Mouse (Mus musculus) liver, postnatal 0 days (tissue): Measurements from ENCODE around the gene Traf4. TPM values are rescaled to one million over a fixed set of nuclear protein-coding genes. Genes with fewer than 3 reads are reported as not detected.

ENCODE experiments used
- ATAC-seq: fragments of 200-750 bp; cut with Nextera tagmentation; 2 replicates; pipeline ENCODE4 v1.8.0; 2017; ENCODE audit warnings: mild to moderate bottlenecking, moderate library complexity
- DNase-seq: peaks from one replicate; pipeline ENCODE4 v3.0.0-alpha.2; 2016
- H3K27ac ChIP-seq: fragments of 300-500 bp; sonication (generic); 2 replicates; pipeline ENCODE4 v1.5.1; 2014; ENCODE audit warnings: antibody characterized with exemption, moderate library complexity, mild to moderate bottlenecking, low read depth
- H3K27me3 ChIP-seq: fragments of 300-500 bp; sonication (generic); 2 replicates; pipeline ENCODE4 v1.6.1; 2014; ENCODE audit warnings: low read length, control low read depth, mixed read lengths; ENCODE audit not compliant: insufficient read depth
- H3K36me3 ChIP-seq: fragments of 300-500 bp; sonication (generic); replicated peaks from 2 replicates; pipeline ENCODE4 v1.6.1; 2014; ENCODE audit warnings: mild to moderate bottlenecking, control low read depth, low read length, moderate library complexity, mixed read lengths; ENCODE audit not compliant: insufficient read depth
- H3K4me1 ChIP-seq: fragments of 300-500 bp; sonication (generic); 2 replicates; pipeline ENCODE4 v1.6.1; 2014; ENCODE audit warnings: antibody characterized with exemption, mild to moderate bottlenecking, control low read depth; ENCODE audit not compliant: insufficient read depth
- H3K4me2 ChIP-seq: fragments of 300-500 bp; sonication (generic); 2 replicates; pipeline ENCODE4 v1.6.1; 2014; ENCODE audit warnings: low read depth, mild to moderate bottlenecking, low read length, moderate library complexity, mixed read lengths
- H3K4me3 ChIP-seq: fragments of 300-500 bp; sonication (generic); 2 replicates; pipeline ENCODE4 v1.5.1; 2014; ENCODE audit warnings: low read depth, low read length
- H3K9ac ChIP-seq: fragments of 300-500 bp; sonication (generic); replicated peaks from 2 replicates; pipeline ENCODE4 v1.6.1; 2014; ENCODE audit warnings: mild to moderate bottlenecking, moderate library complexity
- H3K9me3 ChIP-seq: fragments of 300-500 bp; sonication (generic); 2 replicates; pipeline ENCODE4 v1.6.1; 2016; ENCODE audit warnings: mild to moderate bottlenecking, control low read depth, low read length, mixed read lengths
- CTCF ChIP-seq: sonication (generic); IDR thresholded peaks from 2 replicates; pipeline ENCODE4 v1.5.1; 2016; ENCODE audit warnings: antibody characterized with exemption, low read depth
- EP300 ChIP-seq: IDR thresholded peaks from 2 replicates; pipeline ENCODE4 v1.6.1; 2016; ENCODE audit warnings: antibody characterized with exemption, low read depth, mild to moderate bottlenecking
- WGBS: fragments of 180-500 bp; shearing (Covaris S2); extraction: QIAGEN DNeasy Blood & Tissue Kit; methylation state at CpG from one replicate; pipeline ENCODE4 v1.1.7; 2014; ENCODE audit not compliant: insufficient replicate concordance; 5-methylcytosine and 5-hydroxymethylcytosine counted together
- polyA plus RNA-seq: library from polyadenylated mRNA; unstranded; fragments of >200 nt; fragmentation: Nextera tagmentation; extraction: Ambion mirVana; gene quantifications from 2 replicates; pipeline ENCODE4 v1.2.1, GENCODE M21; 2015

Traf4 gene
- polyA plus RNA-seq, 1 experiment from 2014 or later: 15.3 TPM

DNA sequence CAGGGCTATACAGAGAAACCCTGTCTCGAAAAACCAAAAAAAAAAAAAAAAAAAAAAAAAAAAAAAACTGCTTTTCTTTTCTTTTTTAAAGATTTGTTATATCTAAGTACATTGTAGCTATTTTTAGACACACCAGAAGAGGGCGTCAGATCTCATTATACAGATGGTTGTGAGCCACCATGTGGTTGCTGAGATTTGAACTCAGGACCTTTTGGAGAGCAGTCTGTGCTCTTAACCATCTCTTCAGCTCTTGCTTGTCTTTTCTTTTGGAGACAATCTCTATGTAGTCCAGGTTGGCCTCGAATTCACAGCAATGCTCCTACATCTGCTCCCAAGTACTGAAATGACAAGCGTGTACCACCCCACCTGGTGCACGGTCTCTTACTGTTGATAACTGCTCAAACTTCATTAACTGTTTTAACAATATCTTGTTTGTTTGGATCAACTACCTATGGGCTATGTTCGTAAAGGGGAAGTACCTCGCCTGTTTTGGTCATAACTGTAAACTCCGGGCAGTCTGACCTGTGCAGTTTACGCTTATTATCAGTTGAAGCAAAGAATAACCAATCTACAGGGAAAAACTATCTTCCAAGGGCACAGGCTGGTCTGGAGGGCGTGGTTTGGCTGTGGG is 10.5 kb upstream of the Traf4 start:
- TF ChIP-seq CTCF: peak; percentile 24
- TF ChIP-seq EP300: peak; percentile 82
- H3K4me3 ChIP-seq: peak overlapping the region; percentile 81
- peak overlapping the region; percentile 96 for H3K27ac ChIP-seq
- H3K36me3 ChIP-seq: peaks cover 15% of the 10 kb centered on the region
- peaks cover 31% of the 10 kb centered on the region for H3K4me1 ChIP-seq
- H3K4me2 ChIP-seq: peak overlapping the region; percentile 96
- H3K9ac ChIP-seq: peak overlapping the region; percentile 84
- H3K27me3 ChIP-seq: no peaks in the 10 kb centered on the region
- ATAC-seq (no peak), DNase-seq (no peak)
- no peaks in the 10 kb centered on the region for H3K9me3 ChIP-seq
- WGBS: 1% methylated on average over 9 of the region's 10 CpGs

DNA sequence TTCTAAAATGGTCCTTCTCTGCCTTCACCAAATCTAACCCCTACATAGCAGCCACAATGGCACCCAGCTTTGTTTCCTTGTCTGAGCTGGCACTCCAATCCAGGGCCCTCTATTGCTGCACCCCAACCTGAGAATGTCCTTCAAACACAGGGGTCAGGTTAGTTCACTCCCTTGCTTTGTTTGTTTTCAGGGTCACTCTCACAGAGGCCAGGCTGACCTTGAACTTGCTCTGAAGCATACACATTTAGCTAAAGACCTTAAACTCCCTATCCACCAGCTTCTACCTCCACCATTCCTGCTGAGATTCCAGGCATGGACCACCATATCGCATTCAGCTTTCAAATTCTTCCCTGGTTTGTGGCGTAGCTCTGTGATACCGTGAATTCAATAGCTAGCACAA is 9.1 kb upstream of the Traf4 start:
- no peak overlapping the region for H3K4me2 ChIP-seq
- no peak for TF ChIP-seq EP300
- TF ChIP-seq CTCF: no peak
- H3K9me3 ChIP-seq: no peaks in the 10 kb centered on the region
- H3K4me1 ChIP-seq: peaks cover 25% of the 10 kb centered on the region
- ATAC-seq: no peak
- peaks cover 2% of the 10 kb centered on the region; the same call in 1 of the 2 replicates for H3K36me3 ChIP-seq
- H3K27me3 ChIP-seq: no peaks in the 10 kb centered on the region
- DNase-seq: no peak
- 79% methylated on average over 3 of the region's 3 CpGs for WGBS
- peak overlapping the region; percentile 31; the same call in 1 of the 2 replicates for H3K9ac ChIP-seq
- no peak overlapping the region for H3K4me3 ChIP-seq
- H3K27ac ChIP-seq: peak overlapping the region; percentile 45

GRCm38 (mm10) chr11:78172748-78173383 is 7.5 kb upstream of the Traf4 start:
- no peaks in the 10 kb centered on the region for H3K27me3 ChIP-seq
- peak; percentile 31 for DNase-seq
- H3K36me3 ChIP-seq: no peaks in the 10 kb centered on the region
- H3K27ac ChIP-seq: no peak overlapping the region
- H3K4me3 ChIP-seq: no peak overlapping the region
- WGBS: 81% methylated on average over 19 of the region's 19 CpGs
- H3K4me2 ChIP-seq: no peak overlapping the region
- TF ChIP-seq CTCF (no peak), EP300 (no peak)
- H3K9ac ChIP-seq: no peak overlapping the region
- ATAC-seq: no peak
- H3K4me1 ChIP-seq: peaks cover 34% of the 10 kb centered on the region
- no peaks in the 10 kb centered on the region for H3K9me3 ChIP-seq

GRCm38 (mm10) chr11:78172034-78172747 is 6.8 kb upstream of the Traf4 start:
- peak; percentile 61 for TF ChIP-seq CTCF
- no peak for TF ChIP-seq EP300
- no peaks in the 10 kb centered on the region for H3K9me3 ChIP-seq
- 88% methylated on average over 16 of the region's 16 CpGs for WGBS
- no peak overlapping the region for H3K9ac ChIP-seq
- no peak overlapping the region for H3K27ac ChIP-seq
- ATAC-seq (no peak), DNase-seq (peak; percentile 33)
- H3K4me3 ChIP-seq: no peak overlapping the region
- H3K4me1 ChIP-seq: peaks cover 34% of the 10 kb centered on the region
- H3K4me2 ChIP-seq: no peak overlapping the region
- H3K36me3 ChIP-seq: peaks cover 3% of the 10 kb centered on the region; the same call in 1 of the 2 replicates
- H3K27me3 ChIP-seq: no peaks in the 10 kb centered on the region

GRCm38 (mm10) chr11:78171328-78171727 is 5.9 kb upstream of the Traf4 start:
- ATAC-seq: no peak
- Histone ChIP-seq H3K9me3 (no peaks in the 10 kb centered on the region), H3K4me1 (peaks cover 39% of the 10 kb centered on the region), H3K9ac (no peak overlapping the region), H3K27ac (no peak overlapping the region), H3K4me2 (no peak overlapping the region), H3K27me3 (no peaks in the 10 kb centered on the region), H3K4me3 (no peak overlapping the region), H3K36me3 (peaks cover 3% of the 10 kb centered on the region; the same call in 1 of the 2 replicates)
- DNase-seq: peak; percentile 11
- TF ChIP-seq EP300 (no peak), CTCF (peak; percentile 49)
- 69% methylated on average over 4 of the region's 4 CpGs for WGBS

DNA sequence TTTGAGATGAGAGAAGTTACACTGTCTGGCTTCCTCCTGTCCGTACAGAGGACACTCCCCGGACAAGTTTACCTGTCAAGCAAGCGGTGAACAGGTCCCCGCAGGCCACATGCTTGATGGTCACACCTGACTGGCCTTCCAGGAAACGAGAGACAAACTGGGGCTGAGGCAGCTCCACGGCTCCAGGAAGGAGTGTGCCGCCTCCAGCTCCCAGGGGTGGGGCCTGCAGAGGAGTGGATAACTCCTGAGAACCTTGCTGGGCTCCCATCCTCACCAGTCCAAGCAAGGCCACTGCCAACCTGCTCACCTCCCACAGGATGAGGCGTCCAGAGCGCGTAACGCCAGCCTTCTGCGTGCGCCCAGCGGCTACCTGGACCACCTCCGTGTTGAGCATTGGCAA is 4.9 kb upstream of the Traf4 start:
- 89% methylated on average over 15 of the region's 15 CpGs for WGBS
- peak; percentile 13 for DNase-seq
- Histone ChIP-seq H3K4me1 (peaks cover 42% of the 10 kb centered on the region), H3K36me3 (peaks cover 3% of the 10 kb centered on the region; the same call in 1 of the 2 replicates), H3K9ac (no peak overlapping the region), H3K4me2 (no peak overlapping the region), H3K9me3 (no peaks in the 10 kb centered on the region), H3K27me3 (no peaks in the 10 kb centered on the region), H3K27ac (no peak overlapping the region), H3K4me3 (no peak overlapping the region)
- ATAC-seq: no peak
- TF ChIP-seq CTCF (no peak), EP300 (no peak)
